Mouse (Mus musculus) midbrain, embryonic 12.5 days (tissue): ENCODE measurements around the gene Ppil2. TPM values are rescaled to one million over a fixed set of nuclear protein-coding genes. Genes with fewer than 3 reads are reported as not detected.
A peak's percentile ranks its signal among the peaks of the same experiment; 100 is the strongest.

Experiments
- ATAC-seq: fragments of 200-750 bp; cut with Nextera tagmentation; 2 replicates; pipeline ENCODE4 v1.8.0; 2017; ENCODE audit warnings: low read depth, moderate TSS enrichment, moderate library complexity; ENCODE audit not compliant: low FRiP score
- H3K27ac ChIP-seq: fragments of 300-500 bp; sonication (generic); replicated peaks from 2 replicates; pipeline ENCODE4 v1.5.1; 2016; ENCODE audit warnings: mild to moderate bottlenecking
- H3K27me3 ChIP-seq: fragments of 300-500 bp; sonication (generic); 2 replicates; pipeline ENCODE4 v1.6.1; 2016; ENCODE audit warnings: mild to moderate bottlenecking
- H3K36me3 ChIP-seq: fragments of 300-500 bp; sonication (generic); 2 replicates; pipeline ENCODE4 v1.6.1; 2016
- H3K4me1 ChIP-seq: fragments of 300-500 bp; sonication (generic); 2 replicates; pipeline ENCODE4 v1.6.1; 2016
- H3K4me2 ChIP-seq: fragments of 300-500 bp; sonication (generic); replicated peaks from 2 replicates; pipeline ENCODE4 v1.6.1; 2016; ENCODE audit warnings: mild to moderate bottlenecking, moderate library complexity
- H3K4me3 ChIP-seq: fragments of 300-500 bp; sonication (generic); 2 replicates; pipeline ENCODE4 v1.5.1; 2016; ENCODE audit warnings: mild to moderate bottlenecking
- H3K9ac ChIP-seq: fragments of 300-500 bp; sonication (generic); replicated peaks from 2 replicates; pipeline ENCODE4 v1.6.1; 2016; ENCODE audit warnings: mild to moderate bottlenecking, moderate library complexity
- H3K9me3 ChIP-seq: fragments of 300-500 bp; sonication (generic); 2 replicates; pipeline ENCODE4 v1.6.1; 2016; ENCODE audit warnings: mild to moderate bottlenecking
- WGBS: fragments of 180-500 bp; shearing (Covaris S2); methylation state at CpG from one replicate; pipeline ENCODE4 v1.1.7; 2016; 5-methylcytosine and 5-hydroxymethylcytosine counted together
- microRNA counts: library from miRNA; unstranded; fragments of <30 nt; microRNA quantifications from one replicate; lab custom pipeline; 2017
- microRNA-seq: library from miRNA; unstranded; fragments of <30 nt; microRNA quantifications from one replicate; pipeline ENCODE4, GENCODE M21; 2017
- polyA plus RNA-seq: library from polyadenylated mRNA; unstranded; fragments of >200 nt; fragmentation: Nextera tagmentation; extraction: Ambion mirVana; gene quantifications from 2 replicates; pipeline ENCODE4 v1.2.1, GENCODE M21; 2016

Gene Ppil2
- polyA plus RNA-seq, 1 experiment from 2014 or later = 164 TPM

- no peaks in the 10 kb centered on the region for H3K36me3 ChIP-seq
- no peak for ATAC-seq
- no peaks in the 10 kb centered on the region for H3K4me1 ChIP-seq
- no peak overlapping the region for H3K4me2 ChIP-seq
- H3K4me3 ChIP-seq = no peak overlapping the region
- H3K9me3 ChIP-seq = no peaks in the 10 kb centered on the region
- H3K27me3 ChIP-seq = no peaks in the 10 kb centered on the region
- 81% methylated on average over 1 of the region's 1 CpGs for WGBS
- H3K9ac ChIP-seq = no peak overlapping the region
- H3K27ac ChIP-seq = no peak overlapping the region
These were observed 48.7 kb downstream of the Ppil2 start for GRCm38 (mm10) chr16:17062338-17062737.

- Histone ChIP-seq H3K4me1 (peaks cover 8% of the 10 kb centered on the region), H3K27me3 (no peaks in the 10 kb centered on the region), H3K4me3 (no peak overlapping the region), H3K36me3 (no peaks in the 10 kb centered on the region), H3K27ac (peak overlapping the region; percentile 57), H3K9ac (no peak overlapping the region), H3K4me2 (no peak overlapping the region), H3K9me3 (no peaks in the 10 kb centered on the region)
- 49% methylated on average over 3 of the region's 3 CpGs for WGBS
- peak; percentile 38; the same call in 1 of the 2 replicates for ATAC-seq
These were observed 55.5 kb downstream of the Ppil2 start for GRCm38 (mm10) chr16:17055584-17055983.

- Histone ChIP-seq H3K36me3 (peaks cover 10% of the 10 kb centered on the region), H3K4me2 (no peak overlapping the region), H3K9me3 (no peaks in the 10 kb centered on the region), H3K4me3 (no peak overlapping the region), H3K9ac (no peak overlapping the region), H3K27ac (no peak overlapping the region), H3K27me3 (no peaks in the 10 kb centered on the region), H3K4me1 (peaks cover 8% of the 10 kb centered on the region)
- no peak for ATAC-seq
- 87% methylated on average over 3 of the region's 3 CpGs for WGBS
These were observed 57.2 kb downstream of the Ppil2 start for GRCm38 (mm10) chr16:17053903-17054302.

DNA sequence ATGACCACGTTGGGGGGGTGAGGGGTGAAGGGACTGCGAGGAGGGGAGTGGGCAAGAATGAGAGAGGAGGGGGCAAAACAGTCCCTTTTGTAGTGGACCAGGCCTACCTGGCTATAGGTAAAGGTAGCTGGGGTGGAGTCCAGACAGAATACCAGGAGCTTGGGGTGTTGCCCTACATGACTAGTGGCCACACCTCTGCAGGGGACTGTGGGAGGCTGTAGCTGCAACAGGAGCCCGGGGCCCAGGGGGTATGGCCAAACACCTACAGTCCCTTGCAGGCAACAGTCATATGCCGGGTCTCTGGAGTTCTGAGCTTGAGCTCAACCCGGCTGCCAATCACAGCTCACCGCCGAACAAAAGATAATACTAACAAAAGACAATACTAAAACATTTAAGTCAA lies 59.0 kb downstream of the Ppil2 start:
- Histone ChIP-seq H3K4me2 (no peak overlapping the region), H3K4me3 (no peak overlapping the region), H3K27ac (no peak overlapping the region), H3K9ac (no peak overlapping the region), H3K27me3 (no peaks in the 10 kb centered on the region), H3K9me3 (no peaks in the 10 kb centered on the region), H3K4me1 (peaks cover 8% of the 10 kb centered on the region), H3K36me3 (peaks cover 24% of the 10 kb centered on the region)
- WGBS = 83% methylated on average over 7 of the region's 7 CpGs
- ATAC-seq = no peak

GRCm38 (mm10) chr16:17049886-17050285 lies 61.2 kb downstream of the Ppil2 start:
- H3K9me3 ChIP-seq = no peaks in the 10 kb centered on the region
- no peak overlapping the region for H3K27ac ChIP-seq
- H3K9ac ChIP-seq = no peak overlapping the region
- H3K4me3 ChIP-seq = no peak overlapping the region
- H3K4me1 ChIP-seq = peaks cover 4% of the 10 kb centered on the region; the same call in 1 of the 2 replicates
- H3K36me3 ChIP-seq = peaks cover 35% of the 10 kb centered on the region
- no peak overlapping the region for H3K4me2 ChIP-seq
- H3K27me3 ChIP-seq = no peaks in the 10 kb centered on the region
- WGBS = 93% methylated on average over 1 of the region's 1 CpGs
- ATAC-seq = no peak

GRCm38 (mm10) chr16:17045287-17045686 lies 65.8 kb downstream of the Ppil2 start:
- ATAC-seq = peak; percentile 64
- H3K9me3 ChIP-seq = no peaks in the 10 kb centered on the region

GRCm38 (mm10) chr16:17044320-17044719 lies 66.7 kb downstream of the Ppil2 start:
- no peak for ATAC-seq
- Histone ChIP-seq H3K4me2 (no peak overlapping the region), H3K4me1 (peaks cover 4% of the 10 kb centered on the region; the same call in 1 of the 2 replicates), H3K27me3 (no peaks in the 10 kb centered on the region), H3K36me3 (peaks cover 81% of the 10 kb centered on the region), H3K9me3 (no peaks in the 10 kb centered on the region), H3K9ac (no peak overlapping the region), H3K27ac (no peak overlapping the region), H3K4me3 (no peak overlapping the region)
- WGBS = 89% methylated on average over 3 of the region's 3 CpGs

More at GRCm38 (mm10) chr16:17045287-17045686, 65.8 kb downstream of the Ppil2 start:
- peaks cover 4% of the 10 kb centered on the region; the same call in 1 of the 2 replicates for H3K4me1 ChIP-seq
- no peaks in the 10 kb centered on the region for H3K27me3 ChIP-seq
- peaks cover 81% of the 10 kb centered on the region for H3K36me3 ChIP-seq
- no peak overlapping the region for H3K4me3 ChIP-seq
- peak overlapping the region; percentile 35; the same call in 1 of the 2 replicates for H3K27ac ChIP-seq
- H3K9ac ChIP-seq = no peak overlapping the region
- no peak overlapping the region for H3K4me2 ChIP-seq
- 34% methylated on average over 3 of the region's 3 CpGs for WGBS

- Histone ChIP-seq H3K27me3 (no peaks in the 10 kb centered on the region), H3K4me2 (no peak overlapping the region), H3K9ac (no peak overlapping the region), H3K36me3 (peaks cover 91% of the 10 kb centered on the region), H3K4me3 (no peak overlapping the region), H3K4me1 (peaks cover 4% of the 10 kb centered on the region; the same call in 1 of the 2 replicates), H3K9me3 (no peaks in the 10 kb centered on the region), H3K27ac (no peak overlapping the region)
- ATAC-seq = no peak
- WGBS = 93% methylated on average over 1 of the region's 1 CpGs
These were observed 69.6 kb downstream of the Ppil2 start for GRCm38 (mm10) chr16:17041417-17041816.

- H3K9me3 ChIP-seq = no peaks in the 10 kb centered on the region
- H3K9ac ChIP-seq = no peak overlapping the region
- no peak overlapping the region for H3K4me2 ChIP-seq
- H3K4me3 ChIP-seq = no peak overlapping the region
- peaks cover 95% of the 10 kb centered on the region for H3K36me3 ChIP-seq
- H3K27ac ChIP-seq = no peak overlapping the region
- ATAC-seq = no peak
- peaks cover 4% of the 10 kb centered on the region; the same call in 1 of the 2 replicates for H3K4me1 ChIP-seq
- no peaks in the 10 kb centered on the region for H3K27me3 ChIP-seq
- WGBS = 94% methylated on average over 3 of the region's 3 CpGs
These were observed 70.3 kb downstream of the Ppil2 start for GRCm38 (mm10) chr16:17040716-17041115.

MicroRNAs within 50 kb of the gene (microRNA counts, 519-probe panel; counts per million panel counts)
- microRNA mmu-miR-130b (lab: Ali Mortazavi, UCI) (6,924 counts per million, percentile 76 among the panel's probes with 10 or more counts), microRNA mmu-miR-301b (lab: Ali Mortazavi, UCI) (6,280 counts per million, percentile 68 among the panel's probes with 10 or more counts)

Small RNA genes within 50 kb of the gene (microRNA-seq; reads per million reads assigned to microRNA genes)
- gene Mir130b (10,978 reads per million, percentile 95 among the genes with 10 or more reads in this experiment), gene Mir301b (422 reads per million, percentile 69 among the genes with 10 or more reads in this experiment)

Other genes starting within 250 kb of the Ppil2 start
- not detected in 2 replicates for gene Igll1, start 247.3 kb downstream of the Ppil2 start, polyA plus RNA-seq
- gene Top3b, start 240.5 kb downstream of the Ppil2 start, polyA plus RNA-seq = 70.1 and 74.8 TPM in 2 replicates
- gene Vpreb1, start 240.4 kb downstream of the Ppil2 start, polyA plus RNA-seq = 0.79 and 1.6 TPM in 2 replicates
- 33.3 and 33.9 TPM in 2 replicates for gene Ppm1f, start 214.8 kb downstream of the Ppil2 start, polyA plus RNA-seq
- 167 TPM in 2 replicates for gene Mapk1, start 127.9 kb downstream of the Ppil2 start, polyA plus RNA-seq
- 128 and 129 TPM in 2 replicates for gene Ypel1, start 41.6 kb downstream of the Ppil2 start, polyA plus RNA-seq
- gene 2610318N02Rik, start 13.9 kb upstream of the Ppil2 start, polyA plus RNA-seq = 71.6 and 73.8 TPM in 2 replicates
- 58.6 and 58.8 TPM in 2 replicates for gene Sdf2l1, start 21.1 kb upstream of the Ppil2 start, polyA plus RNA-seq
- 9.6 and 10.0 TPM in 2 replicates for gene Ydjc, start 33.4 kb upstream of the Ppil2 start, polyA plus RNA-seq
- gene Ccdc116, start 36.0 kb upstream of the Ppil2 start, polyA plus RNA-seq = 0.63 and 0.92 TPM in 2 replicates
- 371 TPM in 2 replicates for gene Ube2l3, start 91.4 kb upstream of the Ppil2 start, polyA plus RNA-seq
- 2.3 TPM in 2 replicates for gene Rimbp3, start 97.3 kb upstream of the Ppil2 start, polyA plus RNA-seq
- 15.3 and 18.6 TPM in 2 replicates for gene Hic2, start 122.3 kb upstream of the Ppil2 start, polyA plus RNA-seq
- gene Tmem191c, start 164.8 kb upstream of the Ppil2 start, polyA plus RNA-seq = 18.4 and 22.8 TPM in 2 replicates
- gene Serpind1, start 220.1 kb upstream of the Ppil2 start, polyA plus RNA-seq = 0.46 and 0.58 TPM in 2 replicates